Mouse (Mus musculus) sigmoid colon, adult 10 weeks (tissue): ENCODE data around the gene Sel1l3. TPM values are rescaled to one million over a fixed set of nuclear protein-coding genes. Genes with fewer than 3 reads are reported as not detected.

Source experiments
- polyA plus RNA-seq: library from polyadenylated mRNA; stranded (reverse); fragments of 350-450 nt; fragmentation: Illumina TruSeq; extraction: RNeasy Lipid Tissue Mini Kit (QIAGEN cat#74804); gene quantifications from one replicate; pipeline ENCODE4 v1.2.3, GENCODE M21; 2014; ENCODE audit warnings: low read depth, low replicate concordance

The Sel1l3 gene
- 50.0 TPM for polyA plus RNA-seq

DNA sequence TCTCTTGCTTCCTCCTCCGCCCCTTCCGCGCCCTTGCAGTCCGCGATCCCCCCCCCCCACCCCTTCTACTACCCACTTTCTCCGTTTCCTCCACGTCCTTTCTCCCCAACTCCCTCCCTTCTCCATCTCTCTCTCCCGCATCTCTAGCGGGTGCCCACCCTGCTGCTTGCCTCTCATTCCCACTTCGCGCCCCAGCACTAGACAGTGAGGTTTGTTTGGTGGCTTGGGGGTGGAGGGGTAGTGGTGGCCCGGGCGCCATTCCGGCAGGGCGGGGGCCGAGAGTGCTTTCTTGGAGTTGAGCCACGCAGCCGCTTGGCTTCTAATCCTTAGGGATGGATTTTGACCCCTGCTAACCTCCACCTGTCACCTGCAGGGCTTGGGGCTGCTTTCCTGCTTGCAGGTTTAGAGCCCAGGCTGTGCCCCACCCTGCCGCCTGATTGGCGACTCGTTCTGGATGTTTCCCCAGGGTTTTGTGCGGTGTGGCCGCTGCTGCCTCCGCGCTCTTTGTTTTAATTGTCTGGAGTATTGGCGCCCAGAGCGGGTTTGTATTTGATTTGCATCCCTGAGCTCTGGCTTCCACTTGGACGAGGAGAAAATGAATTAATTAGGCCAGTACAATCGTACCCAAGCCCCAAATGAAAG, at the start of gene Sel1l3:
Gene Sel1l3, minus strand, starts transcription at position 217 of the 642 bp plus-strand sequence.

Other genes with a start within 250 kb of the Sel1l3 start
- 47.6 TPM for gene Slc34a2, start 175.8 kb downstream of the Sel1l3 start, polyA plus RNA-seq
- 28.5 TPM for gene Smim20, start 53.2 kb upstream of the Sel1l3 start, polyA plus RNA-seq